In the genomic region with DNA sequence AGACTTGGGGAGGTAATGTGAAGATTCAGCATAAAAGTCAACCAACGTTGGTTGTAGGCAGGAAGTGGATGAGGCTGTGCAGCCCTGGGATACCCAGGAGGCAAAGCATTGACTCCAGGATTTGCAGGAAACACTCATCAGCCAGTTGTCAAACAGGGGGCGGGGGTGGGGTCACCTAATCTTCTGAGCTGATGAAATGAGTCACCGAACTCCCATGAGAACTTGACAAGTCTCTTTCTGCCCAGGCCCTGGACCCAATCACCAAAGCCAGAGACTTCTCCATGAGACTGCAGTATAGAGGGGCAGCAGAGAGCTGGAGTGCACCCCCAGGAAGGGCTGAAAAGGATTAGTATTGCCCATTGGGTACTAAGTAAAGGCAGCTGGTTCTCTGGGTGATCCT, we compare ENCODE assay signal across 12 mouse cellular contexts. TPM values are rescaled to one million over a fixed set of nuclear protein-coding genes. Genes with fewer than 3 reads are reported as not detected.
DNase-seq lines count a peak whose midpoint lies in the region; ATAC-seq and TF ChIP-seq lines count a peak whose summit lies in the region.
"Had no signal": no experiment of that assay in that cellular context is flagged by ENCODE, and none has a peak within 500 bp of the region (broad histone marks: within the 10 kb centered on the region; RNA-seq: fewer than 3 reads in every experiment).

No protein-coding gene starts in this region.

- no peak for DNase-seq in heart, postnatal 36 days
- no peak for DNase-seq in neural tube, embryonic 11.5 days (ENCODE audit: low spot score)
- peak; percentile 24 for DNase-seq in embryonic facial prominence, embryonic 10.5 days (ENCODE audit: low spot score)
- no peak for DNase-seq in forebrain, postnatal 0 days
- no peak for DNase-seq in retina, postnatal 1 day
- DNase-seq: cerebellum, adult 18-20 months; embryo, embryonic 11 days had no signal

- no peaks in the 10 kb centered on the region for H3K27me3 ChIP-seq in heart, embryonic 16.5 days (ENCODE audit: control insufficient read depth, insufficient read depth, low read length)
- no peaks in the 10 kb centered on the region for H3K27me3 ChIP-seq in neural tube, embryonic 11.5 days (ENCODE audit: control insufficient read depth, insufficient read depth, low read length)
- no peaks in the 10 kb centered on the region for H3K27me3 ChIP-seq in neural tube, embryonic 15.5 days (replicated peaks)
- H3K27me3 ChIP-seq in embryonic facial prominence, embryonic 10.5 days (replicated peaks; ENCODE audit: low read depth, poor library complexity, severe bottlenecking): no peaks in the 10 kb centered on the region
- no peaks in the 10 kb centered on the region for H3K27me3 ChIP-seq in forebrain, postnatal 0 days (ENCODE audit: insufficient read depth, low read length)
- H3K27me3 ChIP-seq: kidney, embryonic 15.5 days; limb, embryonic 15.5 days had no signal

- H3K9me3 ChIP-seq in heart, embryonic 16.5 days (replicated peaks; ENCODE audit: control insufficient read depth, low read length): no peaks in the 10 kb centered on the region
- no peaks in the 10 kb centered on the region for H3K9me3 ChIP-seq in neural tube, embryonic 11.5 days (ENCODE audit: control insufficient read depth, low read length)
- no peaks in the 10 kb centered on the region for H3K9me3 ChIP-seq in neural tube, embryonic 15.5 days (replicated peaks)
- H3K9me3 ChIP-seq in embryonic facial prominence, embryonic 10.5 days: no peaks in the 10 kb centered on the region
- H3K9me3 ChIP-seq in forebrain, postnatal 0 days (ENCODE audit: low read length): no peaks in the 10 kb centered on the region
- H3K9me3 ChIP-seq: kidney, embryonic 15.5 days; limb, embryonic 15.5 days had no signal

- no peak overlapping the region for H3K9ac ChIP-seq in heart, embryonic 16.5 days (ENCODE audit: low read length)
- H3K9ac ChIP-seq in neural tube, embryonic 11.5 days (ENCODE audit: low read length): no peak overlapping the region
- no peak overlapping the region for H3K9ac ChIP-seq in neural tube, embryonic 15.5 days (replicated peaks)
- no peak overlapping the region for H3K9ac ChIP-seq in forebrain, postnatal 0 days
- H3K9ac ChIP-seq: kidney, embryonic 15.5 days; limb, embryonic 15.5 days had no signal

- no peak for ATAC-seq in heart, embryonic 16.5 days (replicated peaks; ENCODE audit: extremely low read depth, insufficient read depth, low FRiP score)
- ATAC-seq in neural tube, embryonic 11.5 days (ENCODE audit: insufficient read depth, low FRiP score, low TSS enrichment): 0 out of 2 replicates have a peak, but pooled peaks have one; percentile 19
- no peak for ATAC-seq in neural tube, embryonic 15.5 days (ENCODE audit: low FRiP score)
- ATAC-seq in forebrain, postnatal 0 days: no peak

- intact Hi-C loops in heart, postnatal 36 days (cut with DNase I): loop anchor here (5.0 kb wide), 1 partner anchor 43 kb away; a partner anchor contains a TSS

- TF ChIP-seq CTCF in forebrain, postnatal 0 days (IDR thresholded peaks at IDR 0.05; ENCODE audit: low read depth): no peak

- H3K4me1 ChIP-seq in heart, embryonic 16.5 days (ENCODE audit: control insufficient read depth, insufficient read depth, low read length): peaks cover 53% of the 10 kb centered on the region
- H3K4me1 ChIP-seq in neural tube, embryonic 11.5 days (ENCODE audit: control insufficient read depth, insufficient read depth, low read length): no peaks in the 10 kb centered on the region
- peaks cover 18% of the 10 kb centered on the region for H3K4me1 ChIP-seq in neural tube, embryonic 15.5 days
- H3K4me1 ChIP-seq in embryonic facial prominence, embryonic 10.5 days: peaks cover 16% of the 10 kb centered on the region
- no peaks in the 10 kb centered on the region for H3K4me1 ChIP-seq in forebrain, postnatal 0 days (ENCODE audit: insufficient read depth)
- H3K4me1 ChIP-seq: limb, embryonic 15.5 days had no signal

- H3K27ac ChIP-seq in heart, embryonic 16.5 days (ENCODE audit: low read length): 0 out of 2 replicates have a peak overlapping the region, but pooled peaks have one; percentile 24
- H3K27ac ChIP-seq in neural tube, embryonic 11.5 days (ENCODE audit: low read depth, low read length): no peak overlapping the region
- no peak overlapping the region for H3K27ac ChIP-seq in neural tube, embryonic 15.5 days (replicated peaks)
- H3K27ac ChIP-seq in embryonic facial prominence, embryonic 10.5 days (replicated peaks): no peak overlapping the region
- H3K27ac ChIP-seq in forebrain, postnatal 0 days (ENCODE audit: low read depth, low read length): no peak overlapping the region
- H3K27ac ChIP-seq: kidney, embryonic 15.5 days; layer of hippocampus, adult 2 months; limb, embryonic 15.5 days had no signal

- no peak overlapping the region for H3K4me2 ChIP-seq in heart, embryonic 16.5 days (ENCODE audit: low read depth, low read length)
- no peak overlapping the region for H3K4me2 ChIP-seq in neural tube, embryonic 11.5 days (ENCODE audit: low read depth)
- no peak overlapping the region for H3K4me2 ChIP-seq in neural tube, embryonic 15.5 days
- no peak overlapping the region for H3K4me2 ChIP-seq in forebrain, postnatal 0 days (ENCODE audit: low read depth)
- H3K4me2 ChIP-seq: kidney, embryonic 15.5 days; limb, embryonic 15.5 days had no signal

- no peak overlapping the region for H3K4me3 ChIP-seq in heart, embryonic 16.5 days (ENCODE audit: low read length)
- no peak overlapping the region for H3K4me3 ChIP-seq in neural tube, embryonic 11.5 days (ENCODE audit: low read depth, low read length)
- H3K4me3 ChIP-seq in neural tube, embryonic 15.5 days (replicated peaks): no peak overlapping the region
- H3K4me3 ChIP-seq in embryonic facial prominence, embryonic 10.5 days: no peak overlapping the region
- H3K4me3 ChIP-seq in forebrain, postnatal 0 days (ENCODE audit: low read depth, low read length): no peak overlapping the region
- H3K4me3 ChIP-seq: kidney, embryonic 15.5 days; layer of hippocampus, adult 2 months; limb, embryonic 15.5 days had no signal

- peaks cover 6% of the 10 kb centered on the region for H3K36me3 ChIP-seq in heart, embryonic 16.5 days (ENCODE audit: control insufficient read depth, insufficient read depth)
- no peaks in the 10 kb centered on the region; the same call in 1 of the 2 replicates for H3K36me3 ChIP-seq in neural tube, embryonic 11.5 days (ENCODE audit: control insufficient read depth, insufficient read depth, low read length)
- H3K36me3 ChIP-seq in neural tube, embryonic 15.5 days: no peaks in the 10 kb centered on the region; the same call in 1 of the 2 replicates
- H3K36me3 ChIP-seq in embryonic facial prominence, embryonic 10.5 days (replicated peaks): peaks cover 35% of the 10 kb centered on the region
- no peaks in the 10 kb centered on the region for H3K36me3 ChIP-seq in forebrain, postnatal 0 days (ENCODE audit: insufficient read depth)
- H3K36me3 ChIP-seq: limb, embryonic 15.5 days had no signal

- WGBS in heart, embryonic 16.5 days: 10% methylated on average over 3 of the region's 3 CpGs
- 62% methylated on average over 3 of the region's 3 CpGs for WGBS in neural tube, embryonic 11.5 days
- WGBS in neural tube, embryonic 15.5 days: 54% methylated on average over 3 of the region's 3 CpGs
- 33% methylated on average over 3 of the region's 3 CpGs for WGBS in embryonic facial prominence, embryonic 10.5 days
- WGBS in forebrain, postnatal 0 days: 53% methylated on average over 3 of the region's 3 CpGs

RNA-seq across cellular contexts. Expression of a gene that starts 45.0 kb away (rescaled TPM):
- 59.8 and 61.6 TPM in 2 replicates for polyA plus RNA-seq in heart, embryonic 16.5 days (2015; fragmentation: Nextera tagmentation; extraction: Ambion mirVana)
- total RNA-seq in heart, postnatal 36 days (2021): 10 to 100 TPM; 22.4 to 31.4 TPM
- polyA plus RNA-seq in neural tube, embryonic 11.5 days (2014; fragmentation: Nextera tagmentation; extraction: Ambion mirVana): 183 and 189 TPM in 2 replicates
- polyA plus RNA-seq in neural tube, embryonic 15.5 days (2015; fragmentation: Nextera tagmentation; extraction: Ambion mirVana): 156 and 166 TPM in 2 replicates
- 73.3 and 89.6 TPM in 2 replicates for polyA plus RNA-seq in embryonic facial prominence, embryonic 10.5 days (2016; fragmentation: Nextera tagmentation; extraction: Ambion mirVana)
- total RNA-seq in forebrain, postnatal 0 days (2014; rRNA removed): 15.8 and 16.9 TPM in 2 replicates
- polyA plus RNA-seq in forebrain, postnatal 0 days (2015; fragmentation: Nextera tagmentation; extraction: Ambion mirVana): 11.4 and 12.5 TPM in 2 replicates
